28 mouse cellular contexts compared by ENCODE assay signal in the genomic region with DNA sequence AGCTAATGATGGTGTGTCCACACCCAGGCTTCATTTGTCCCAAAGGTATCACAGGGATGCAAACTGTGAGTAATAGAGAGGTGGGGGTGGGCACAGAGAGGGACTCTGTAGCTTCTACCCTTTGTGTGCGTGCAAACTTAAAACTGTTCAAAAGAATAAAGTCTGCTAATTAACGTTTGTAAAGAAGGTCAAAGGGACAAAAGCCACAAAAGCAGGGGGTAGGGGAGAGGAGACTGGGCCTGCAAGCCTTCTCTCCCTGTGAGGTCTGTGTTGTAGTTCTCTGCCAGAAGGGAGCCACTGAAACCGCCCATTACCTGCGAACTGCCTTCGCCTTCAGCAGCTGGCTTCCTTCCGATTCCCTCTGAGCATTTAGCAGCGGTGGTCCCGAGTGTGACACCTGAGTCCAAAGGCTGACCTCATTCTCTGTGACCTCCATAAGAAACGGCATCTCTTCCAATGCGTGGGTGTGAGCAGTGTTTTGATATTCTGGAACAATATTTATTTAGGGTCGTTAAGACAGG. TPM values are rescaled to one million over a fixed set of nuclear protein-coding genes. Genes with fewer than 3 reads are reported as not detected.
"Had no signal": no experiment of that assay in that cellular context is flagged by ENCODE, and none has a peak within 500 bp of the region (broad histone marks: within the 10 kb centered on the region; RNA-seq: fewer than 3 reads in every experiment).

No protein-coding gene starts in this region.

- ATAC-seq: liver, embryonic 12.5 days; midbrain, embryonic 13.5 days had no signal

- H3K36me3 ChIP-seq: limb, embryonic 10.5 days; limb, embryonic 13.5 days; liver, embryonic 12.5 days; liver, embryonic 15.5 days; lung, embryonic 15.5 days; midbrain, embryonic 13.5 days; neural tube, embryonic 12.5 days; neural tube, embryonic 15.5 days had no signal

- H3K4me2 ChIP-seq: limb, embryonic 13.5 days; liver, embryonic 12.5 days; liver, embryonic 15.5 days; lung, embryonic 15.5 days; midbrain, embryonic 13.5 days; neural tube, embryonic 12.5 days; neural tube, embryonic 15.5 days had no signal

- H3K4me3 ChIP-seq: limb, embryonic 10.5 days; limb, embryonic 13.5 days; liver, embryonic 12.5 days; liver, embryonic 15.5 days; lung, embryonic 15.5 days; midbrain, embryonic 13.5 days; neural tube, embryonic 12.5 days; neural tube, embryonic 15.5 days had no signal

- H3K9ac ChIP-seq: limb, embryonic 13.5 days; liver, embryonic 12.5 days; liver, embryonic 15.5 days; lung, embryonic 15.5 days; midbrain, embryonic 13.5 days; neural tube, embryonic 12.5 days; neural tube, embryonic 15.5 days had no signal

- H3K9me3 ChIP-seq: limb, embryonic 10.5 days; limb, embryonic 13.5 days; liver, embryonic 15.5 days; lung, embryonic 15.5 days; midbrain, embryonic 13.5 days; neural tube, embryonic 12.5 days; neural tube, embryonic 15.5 days had no signal

- H3K27ac ChIP-seq: limb, embryonic 10.5 days; limb, embryonic 13.5 days; liver, embryonic 12.5 days; liver, embryonic 15.5 days; lung, embryonic 15.5 days; midbrain, embryonic 13.5 days; neural tube, embryonic 12.5 days; neural tube, embryonic 15.5 days; stomach, postnatal 0 days had no signal

- DNase-seq: kidney, adult 9 months; kidney, postnatal 14 days; kidney, postnatal 4 days; liver; lung, adult 18-20 months; lung, postnatal 14 days; lung, postnatal 4 days; right cerebral cortex, adult 18-20 months; right cerebral cortex, postnatal 14 days; right cerebral cortex, postnatal 4 days; thymus, postnatal 25 days had no signal

- H3K4me1 ChIP-seq: liver, embryonic 12.5 days; liver, embryonic 15.5 days had no signal

- H3K27me3 ChIP-seq: limb, embryonic 13.5 days; liver, embryonic 12.5 days; liver, embryonic 15.5 days; lung, embryonic 15.5 days; midbrain, embryonic 13.5 days; neural tube, embryonic 12.5 days; neural tube, embryonic 15.5 days had no signal

RNA-seq across cellular contexts. Expression of gene E030025P04Rik, which starts 34.3 kb away (rescaled TPM):
- total RNA-seq: layer of hippocampus, adult 18-20 months; layer of hippocampus, postnatal 14 days; left cerebral cortex, postnatal 25 days; megakaryocyte progenitor cell, adult 5-6 weeks; megakaryocyte-erythroid progenitor cell, adult 5-6 weeks had no signal
- polyA plus RNA-seq: kidney, embryonic 16.5 days; limb, embryonic 10.5 days; limb, embryonic 13.5 days; liver, embryonic 12.5 days; liver, embryonic 15.5 days; midbrain, embryonic 13.5 days; neural tube, embryonic 12.5 days; neural tube, embryonic 15.5 days; stomach, embryonic 14.5 days; stomach, postnatal 0 days; thymus, postnatal 0 days had no signal
